Mouse (Mus musculus): ENCODE measurements at regions not wholly inside any gene's neighbourhood (a gene's known extent, or its start where the extent isn't known, plus 50 kb on each side); places are given as distances from the start of the nearest gene placed in this dataset.

DNA sequence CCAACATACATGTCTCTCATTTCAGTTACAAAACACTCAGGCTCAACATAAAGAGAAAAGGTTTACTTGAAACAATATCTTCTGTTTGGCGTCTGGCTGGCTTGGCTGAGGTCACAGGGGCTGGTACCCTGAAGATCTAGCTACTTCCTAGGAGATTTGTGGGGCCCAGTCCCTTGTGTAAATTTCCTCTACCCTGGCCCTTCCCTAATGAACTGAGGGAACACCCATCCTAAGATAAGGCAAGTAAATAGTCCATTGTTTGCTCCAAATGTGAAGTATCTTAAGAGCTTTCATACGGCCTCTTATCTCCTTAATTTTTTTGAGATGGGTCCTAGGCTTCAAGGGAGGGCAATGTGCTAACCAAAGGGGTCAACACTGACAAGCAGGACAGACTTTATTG lies 133.6 kb upstream of the Ednrb start:
- 13% methylated on average over 2 of the region's 2 CpGs for WGBS (ENCODE audit: insufficient replicate concordance)

DNA sequence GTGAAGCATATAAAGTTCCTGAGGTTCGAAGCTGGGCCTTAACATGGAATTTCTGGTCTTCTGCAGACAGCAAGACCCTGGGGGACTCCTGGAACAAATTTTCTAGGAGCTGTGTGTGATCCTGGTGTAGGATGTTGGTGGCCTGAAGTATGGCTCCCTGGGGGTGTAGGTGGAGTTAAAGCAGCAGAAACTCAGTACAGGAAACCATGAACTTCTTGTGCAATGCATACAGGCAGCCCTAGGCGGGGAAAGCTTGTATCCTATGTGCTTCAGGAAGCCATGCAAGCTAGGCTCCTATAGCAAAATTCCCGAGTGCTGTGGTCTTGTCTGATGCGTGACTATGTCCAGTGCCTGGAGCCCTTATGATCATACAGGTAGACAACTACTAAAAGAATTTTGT lies 129.8 kb upstream of the Ednrb start:
- H3K9ac ChIP-seq (replicated peaks): no peak overlapping the region
- TF ChIP-seq CTCF (IDR thresholded peaks at IDR 0.05; ENCODE audit: low read depth) (no peak), EP300 (IDR thresholded peaks at IDR 0.05; ENCODE audit: low read depth) (no peak)
- ATAC-seq (ENCODE audit: insufficient read depth) (no peak), DNase-seq (ENCODE audit: low read depth in 3 of 3, low spot score in 3 of 3) (no peak)
- no peaks in the 10 kb centered on the region for H3K36me3 ChIP-seq (replicated peaks; ENCODE audit: control insufficient read depth, insufficient read depth, low read depth)
- H3K9me3 ChIP-seq (ENCODE audit: control insufficient read depth, low read length): no peaks in the 10 kb centered on the region
- no peak overlapping the region for H3K27ac ChIP-seq
- H3K4me1 ChIP-seq (replicated peaks; ENCODE audit: control insufficient read depth in 2 of 2, insufficient read depth in 2 of 2, low read length in 1 of 2): 0 out of 4 replicates have a peak, but pooled peaks cover 0 to 1% of the 10 kb centered on the region in 2 experiments
- WGBS (ENCODE audit: insufficient replicate concordance): 39% methylated on average over 4 of the region's 4 CpGs
- no peak overlapping the region for H3K4me3 ChIP-seq (ENCODE audit: insufficient read depth in 1 of 2, low read depth in 2 of 2, low read length in 2 of 2)
- no peak overlapping the region for H3K4me2 ChIP-seq (ENCODE audit: low read depth)
- no peaks in the 10 kb centered on the region for H3K27me3 ChIP-seq (ENCODE audit: control insufficient read depth, insufficient read depth, low read length)

More for the DNA sequence above, 133.6 kb upstream of the Ednrb start:
- TF ChIP-seq EP300 (IDR thresholded peaks at IDR 0.05; ENCODE audit: low read depth) (no peak), CTCF (IDR thresholded peaks at IDR 0.05; ENCODE audit: low read depth) (no peak)
- H3K27me3 ChIP-seq (ENCODE audit: control insufficient read depth, insufficient read depth, low read length): no peaks in the 10 kb centered on the region
- 0 out of 4 replicates have a peak, but pooled peaks cover 0 to 3% of the 10 kb centered on the region in 2 experiments for H3K4me1 ChIP-seq (replicated peaks; ENCODE audit: control insufficient read depth in 2 of 2, insufficient read depth in 2 of 2, low read length in 1 of 2)
- DNase-seq (ENCODE audit: low read depth in 3 of 3, low spot score in 3 of 3): no peak
- no peak for ATAC-seq (ENCODE audit: insufficient read depth)
- no peaks in the 10 kb centered on the region for H3K36me3 ChIP-seq (replicated peaks; ENCODE audit: control insufficient read depth, insufficient read depth, low read depth)
- no peak overlapping the region for H3K9ac ChIP-seq (replicated peaks)
- no peak overlapping the region for H3K4me2 ChIP-seq (ENCODE audit: low read depth)
- H3K9me3 ChIP-seq (ENCODE audit: control insufficient read depth, low read length): no peaks in the 10 kb centered on the region
- H3K4me3 ChIP-seq (ENCODE audit: insufficient read depth in 1 of 2, low read depth in 2 of 2, low read length in 2 of 2): no peak overlapping the region
- H3K27ac ChIP-seq: no peak overlapping the region

DNA sequence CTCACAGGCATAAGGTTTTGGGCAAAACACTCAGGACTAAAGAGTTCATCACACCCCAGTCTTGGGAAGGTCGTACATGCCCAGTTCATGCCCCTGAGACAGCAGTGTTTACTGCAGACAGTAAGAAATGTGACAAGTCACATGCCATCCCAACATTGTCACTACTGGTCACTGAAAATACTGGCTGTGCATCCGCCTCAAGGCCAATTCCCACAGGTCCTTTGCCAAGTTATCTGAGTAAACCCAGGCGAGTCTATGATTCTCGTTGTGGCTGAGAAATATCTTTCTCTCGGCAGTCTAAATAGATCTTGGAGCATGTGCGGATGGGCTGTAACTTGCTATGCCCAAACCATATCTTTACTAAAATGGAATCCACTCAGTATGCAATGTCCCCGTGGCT lies 128.9 kb upstream of the Ednrb start:
- Histone ChIP-seq H3K4me2 (ENCODE audit: low read depth) (no peak overlapping the region), H3K9me3 (ENCODE audit: control insufficient read depth, low read length) (no peaks in the 10 kb centered on the region), H3K4me1 (replicated peaks; ENCODE audit: control insufficient read depth in 2 of 2, insufficient read depth in 2 of 2, low read length in 1 of 2) (0 out of 4 replicates have a peak, but pooled peaks cover 0 to 1% of the 10 kb centered on the region in 2 experiments), H3K27ac (no peak overlapping the region), H3K27me3 (ENCODE audit: control insufficient read depth, insufficient read depth, low read length) (no peaks in the 10 kb centered on the region), H3K9ac (replicated peaks) (no peak overlapping the region), H3K4me3 (ENCODE audit: insufficient read depth in 1 of 2, low read depth in 2 of 2, low read length in 2 of 2) (no peak overlapping the region), H3K36me3 (replicated peaks; ENCODE audit: control insufficient read depth, insufficient read depth, low read depth) (no peaks in the 10 kb centered on the region)
- no peak for DNase-seq (ENCODE audit: low read depth in 3 of 3, low spot score in 3 of 3)
- no peak for ATAC-seq (ENCODE audit: insufficient read depth)
- WGBS (ENCODE audit: insufficient replicate concordance): 62% methylated on average over 7 of the region's 7 CpGs
- TF ChIP-seq CTCF (IDR thresholded peaks at IDR 0.05; ENCODE audit: low read depth) (no peak), EP300 (IDR thresholded peaks at IDR 0.05; ENCODE audit: low read depth) (no peak)

DNA sequence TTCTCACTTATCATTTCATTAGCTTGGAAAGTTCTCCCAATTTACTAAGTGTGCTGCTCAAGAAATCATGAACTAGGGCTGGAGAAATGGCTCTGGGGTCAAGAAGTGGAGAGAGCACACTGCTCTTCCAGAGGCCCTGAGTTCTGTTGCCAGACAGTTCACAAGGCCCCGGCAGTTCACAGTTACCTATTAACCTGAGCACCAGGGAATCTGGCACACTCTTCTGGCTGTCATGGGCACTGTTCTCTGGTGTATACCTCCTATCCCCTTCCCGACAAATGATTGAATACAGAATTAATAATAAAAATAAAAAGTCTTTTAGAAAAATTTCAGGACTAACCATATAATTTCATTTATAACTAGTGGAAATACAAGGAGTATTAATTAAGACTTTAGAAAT lies 125.1 kb upstream of the Ednrb start:
- H3K9ac ChIP-seq (replicated peaks): no peak overlapping the region
- no peak for ATAC-seq (ENCODE audit: insufficient read depth)
- H3K27me3 ChIP-seq (ENCODE audit: control insufficient read depth, insufficient read depth, low read length): no peaks in the 10 kb centered on the region
- no peaks in the 10 kb centered on the region for H3K36me3 ChIP-seq (replicated peaks; ENCODE audit: control insufficient read depth, insufficient read depth, low read depth)
- H3K4me2 ChIP-seq (ENCODE audit: low read depth): no peak overlapping the region
- no peak for TF ChIP-seq EP300 (IDR thresholded peaks at IDR 0.05; ENCODE audit: low read depth)
- DNase-seq (ENCODE audit: low read depth in 3 of 3, low spot score in 3 of 3): no peak
- 56% methylated on average over 2 of the region's 2 CpGs for WGBS (ENCODE audit: insufficient replicate concordance)
- no peaks in the 10 kb centered on the region for H3K9me3 ChIP-seq (ENCODE audit: control insufficient read depth, low read length)
- H3K4me3 ChIP-seq (ENCODE audit: insufficient read depth in 1 of 2, low read depth in 2 of 2, low read length in 2 of 2): no peak overlapping the region
- no peaks in the 10 kb centered on the region for H3K4me1 ChIP-seq (replicated peaks; ENCODE audit: control insufficient read depth in 2 of 2, insufficient read depth in 2 of 2, low read length in 1 of 2)
- H3K27ac ChIP-seq: no peak overlapping the region

DNA sequence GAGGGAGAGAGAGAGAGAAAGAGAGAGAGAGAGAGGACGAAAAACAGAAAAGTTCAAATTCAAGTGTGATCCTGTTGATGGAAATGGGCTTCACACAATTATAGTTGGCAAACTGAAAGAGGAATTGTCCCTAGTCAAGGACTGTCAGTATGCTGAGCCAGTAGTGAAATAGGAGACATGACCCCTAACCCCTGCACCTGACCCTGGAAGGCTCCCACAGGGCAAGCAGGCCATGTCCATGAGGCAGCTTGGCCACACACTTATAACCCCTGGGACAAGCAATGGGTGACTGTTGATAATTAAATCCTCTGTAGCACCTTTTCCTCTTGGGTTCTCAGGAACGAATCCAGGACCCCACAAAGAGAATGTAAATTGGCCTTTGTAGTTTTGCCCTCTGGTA lies 122.1 kb upstream of the Ednrb start:
- no peak overlapping the region for H3K9ac ChIP-seq (replicated peaks)

More for the DNA sequence above, 122.1 kb upstream of the Ednrb start:
- Histone ChIP-seq H3K27ac (no peak overlapping the region), H3K9me3 (ENCODE audit: control insufficient read depth, low read length) (no peaks in the 10 kb centered on the region), H3K4me2 (ENCODE audit: low read depth) (no peak overlapping the region), H3K4me3 (ENCODE audit: insufficient read depth in 1 of 2, low read depth in 2 of 2, low read length in 2 of 2) (no peak overlapping the region), H3K27me3 (ENCODE audit: control insufficient read depth, insufficient read depth, low read length) (no peaks in the 10 kb centered on the region), H3K36me3 (replicated peaks; ENCODE audit: control insufficient read depth, insufficient read depth, low read depth) (no peaks in the 10 kb centered on the region), H3K4me1 (replicated peaks; ENCODE audit: control insufficient read depth in 2 of 2, insufficient read depth in 2 of 2, low read length in 1 of 2) (no peaks in the 10 kb centered on the region)
- TF ChIP-seq CTCF (IDR thresholded peaks at IDR 0.05; ENCODE audit: low read depth): no peak
- no peak for TF ChIP-seq EP300 (IDR thresholded peaks at IDR 0.05; ENCODE audit: low read depth)
- DNase-seq (ENCODE audit: low read depth in 3 of 3, low spot score in 3 of 3) (no peak), ATAC-seq (ENCODE audit: insufficient read depth) (no peak)
- WGBS (ENCODE audit: insufficient replicate concordance): 34% methylated on average over 2 of the region's 2 CpGs
